Mouse (Mus musculus) MEL-GATA-1-ER (cell line): ENCODE measurements at regions not wholly inside any gene's neighbourhood (a gene's known extent, or its start where the extent isn't known, plus 50 kb on each side); places are given as distances from the start of the nearest gene placed in this dataset.
A peak's percentile ranks its signal among the peaks of the same experiment; 100 is the strongest.

Source experiments
- DNase-seq: peaks from one replicate; pipeline ENCODE4 v3.0.0-alpha.2; 2012; ENCODE audit warnings: low read depth; ENCODE audit errors: extremely low read depth

GRCm38 (mm10) chrX:132800441-132800840 is 888.3 kb downstream of the Pcdh19 start:
- DNase-seq, result peak; percentile 5

- no peak for DNase-seq
These were observed 898.7 kb downstream of the Pcdh19 start for GRCm38 (mm10) chrX:132789929-132790556.
